Mouse (Mus musculus): ENCODE results near the gene Zfp462. TPM values are rescaled to one million over a fixed set of nuclear protein-coding genes. Genes with fewer than 3 reads are reported as not detected.

Gene Zfp462
- total RNA-seq, 2 experiments from 2014 or later, result 17.7 to 18.5 TPM

- peak; percentile 14 to 17 for DNase-seq
- intact Hi-C loops (cut with DNase I), result no loop called here
Measured at GRCm38 (mm10) chr4:55084080-55084688, 139.3 kb downstream of the Zfp462 start.

- intact Hi-C loops (cut with DNase I), result no loop called here
- DNase-seq, result no peak
Measured at GRCm38 (mm10) chr4:55088153-55088552, 143.3 kb downstream of the Zfp462 start.

GRCm38 (mm10) chr4:55088922-55089321, 144.1 kb downstream of the Zfp462 start:
- intact Hi-C loops (cut with DNase I), result no loop called here

GRCm38 (mm10) chr4:55097157-55097556, 152.3 kb downstream of the Zfp462 start:
- intact Hi-C loops (cut with DNase I), result no loop called here
- DNase-seq, result no peak

More at GRCm38 (mm10) chr4:55088922-55089321, 144.1 kb downstream of the Zfp462 start:
- no peak for DNase-seq

GRCm38 (mm10) chr4:55098366-55098765, 153.5 kb downstream of the Zfp462 start:
- intact Hi-C loops (cut with DNase I), result no loop called here
- no peak for DNase-seq

GRCm38 (mm10) chr4:55100851-55101250, 156.0 kb downstream of the Zfp462 start:
- intact Hi-C loops (cut with DNase I), result no loop called here
- DNase-seq, result peak in 1 of 2 experiments; percentile 15

DNA sequence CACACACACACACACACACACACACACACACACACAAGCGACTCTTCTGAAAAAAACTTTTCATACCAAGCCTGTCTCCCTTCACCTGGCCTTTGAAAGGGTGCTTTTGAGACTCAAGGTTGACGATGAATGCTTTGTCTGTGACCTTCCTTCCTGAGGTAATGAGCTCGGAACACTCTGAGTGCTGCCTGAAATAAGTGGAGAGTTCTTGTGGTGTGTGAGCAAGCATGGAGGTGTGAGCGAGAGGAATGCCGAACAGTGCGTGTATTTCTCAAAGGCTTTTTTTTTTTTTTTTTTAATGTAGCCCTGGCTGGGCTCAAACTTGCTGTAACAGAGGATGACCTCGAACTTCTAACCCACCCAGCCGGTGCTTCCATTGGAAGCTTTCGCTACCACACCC, 156.8 kb downstream of the Zfp462 start:
- intact Hi-C loops (cut with DNase I), result no loop called here

DNA sequence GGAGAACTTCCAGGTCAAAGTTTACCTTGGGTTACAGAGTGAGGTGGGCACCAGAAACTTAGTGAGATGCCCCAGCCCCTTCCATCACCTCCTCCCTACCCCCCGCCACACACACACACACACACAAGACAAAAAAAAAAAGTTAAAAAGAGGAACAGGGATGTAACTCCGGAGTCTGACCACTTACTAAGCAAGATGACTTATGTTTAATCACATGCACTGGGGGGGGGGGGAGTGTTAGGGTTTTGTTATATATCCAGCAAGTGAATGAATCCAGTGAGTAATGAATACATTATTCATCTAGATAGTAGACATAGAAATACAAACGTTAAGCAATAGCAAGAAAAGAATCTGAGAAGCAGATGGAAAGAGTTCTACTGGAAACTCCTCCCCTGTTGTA, 157.5 kb downstream of the Zfp462 start:
- intact Hi-C loops (cut with DNase I), result no loop called here
- no peak for DNase-seq

More for the DNA sequence above, 156.8 kb downstream of the Zfp462 start:
- DNase-seq, result no peak

DNA sequence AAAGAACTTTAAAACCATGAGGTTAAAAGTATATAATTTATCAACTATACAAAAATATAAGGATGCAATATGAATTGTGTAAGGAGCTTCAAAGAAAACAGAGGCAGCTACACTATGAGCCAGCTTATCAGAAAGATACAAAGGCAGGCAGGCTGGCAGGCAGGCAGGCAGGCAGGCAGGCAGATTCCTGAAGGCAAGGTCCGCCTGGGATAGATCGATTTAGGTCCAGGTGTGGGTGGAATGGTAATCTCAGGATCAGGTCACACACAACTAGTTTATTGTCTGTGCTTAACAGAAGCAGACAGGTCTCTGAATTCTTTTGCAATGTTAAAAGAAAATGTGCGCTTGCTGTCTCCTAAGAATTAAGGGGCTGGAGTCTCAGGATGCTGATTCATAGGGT, 158.7 kb downstream of the Zfp462 start:
- no peak for DNase-seq
- intact Hi-C loops (cut with DNase I), result no loop called here

- no peak for DNase-seq
- intact Hi-C loops (cut with DNase I), result no loop called here
Measured at GRCm38 (mm10) chr4:55117839-55118487, 173.1 kb downstream of the Zfp462 start.

GRCm38 (mm10) chr4:55121126-55121525, 176.3 kb downstream of the Zfp462 start:
- DNase-seq, result no peak
- intact Hi-C loops (cut with DNase I), result loop anchor here (10.0 kb wide), 1 partner anchor 1186 kb away; no protein-coding TSS in a partner anchor

- intact Hi-C loops (cut with DNase I), result loop anchor here (10.0 kb wide), 1 partner anchor 1187 kb away; no protein-coding TSS in a partner anchor
Measured at GRCm38 (mm10) chr4:55121952-55122351, 177.1 kb downstream of the Zfp462 start.

GRCm38 (mm10) chr4:55124126-55124525, 179.3 kb downstream of the Zfp462 start:
- intact Hi-C loops (cut with DNase I), result loop anchor here (10.0 kb wide), 1 partner anchor 1189 kb away; no protein-coding TSS in a partner anchor
- no peak for DNase-seq

More at GRCm38 (mm10) chr4:55121952-55122351, 177.1 kb downstream of the Zfp462 start:
- DNase-seq, result no peak

- intact Hi-C loops (cut with DNase I), result loop anchor here (5.0 to 10.0 kb wide), 2 partner anchors 107 to 1190 kb away; no protein-coding TSS in a partner anchor
Measured at GRCm38 (mm10) chr4:55125048-55125737, 180.3 kb downstream of the Zfp462 start.

GRCm38 (mm10) chr4:55125738-55126054, 180.8 kb downstream of the Zfp462 start:
- intact Hi-C loops (cut with DNase I), result loop anchor here (5.0 to 10.0 kb wide), 2 partner anchors 107 to 1191 kb away; no protein-coding TSS in a partner anchor
- DNase-seq, result peak in 1 of 2 experiments; percentile 34

More at GRCm38 (mm10) chr4:55125048-55125737, 180.3 kb downstream of the Zfp462 start:
- DNase-seq, result peak; percentile 56 to 58

GRCm38 (mm10) chr4:55127228-55127901, 182.5 kb downstream of the Zfp462 start:
- DNase-seq, result no peak
- intact Hi-C loops (cut with DNase I), result loop anchor here (5.0 to 10.0 kb wide), 2 partner anchors 105 to 1193 kb away; no protein-coding TSS in a partner anchor

GRCm38 (mm10) chr4:55128088-55128835, 183.4 kb downstream of the Zfp462 start:
- intact Hi-C loops (cut with DNase I), result loop anchor here (5.0 to 10.0 kb wide), 2 partner anchors 104 to 1193 kb away; no protein-coding TSS in a partner anchor
- DNase-seq, result no peak

Data from heart, postnatal 10 days (tissue).